In the genomic region with DNA sequence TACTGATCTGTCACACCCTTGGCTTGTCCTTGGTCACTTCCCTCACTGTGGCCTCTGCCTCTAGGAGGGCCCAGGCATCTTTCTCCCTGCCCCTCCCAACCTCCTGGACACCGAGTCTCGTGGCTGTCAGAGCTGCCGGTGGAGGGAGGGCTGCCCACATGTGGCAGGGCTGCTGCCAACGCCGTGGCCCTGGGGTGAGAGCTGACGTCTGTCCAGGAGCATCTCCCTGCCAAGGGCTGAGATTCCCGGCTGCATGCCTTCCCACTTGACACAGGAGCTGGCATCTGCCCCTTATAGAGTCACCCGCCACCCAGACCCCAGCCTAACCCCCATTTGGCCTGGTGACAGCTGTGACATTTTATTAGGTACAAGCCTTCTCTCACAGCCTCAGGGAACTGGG, we compare ENCODE assay signal across 13 mouse cellular contexts. TPM values are rescaled to one million over a fixed set of nuclear protein-coding genes. Genes with fewer than 3 reads are reported as not detected.
DNase-seq lines count a peak whose midpoint lies in the region; ATAC-seq lines count a peak whose summit lies in the region.
"Had no signal": no experiment of that assay in that cellular context is flagged by ENCODE, and none has a peak within 500 bp of the region (broad histone marks: within the 10 kb centered on the region; RNA-seq: fewer than 3 reads in every experiment).

No protein-coding gene starts in this region.

- peak overlapping the region; percentile 10; the same call in 1 of the 2 replicates for H3K9ac ChIP-seq in heart, embryonic 13.5 days
- H3K9ac ChIP-seq: embryonic facial prominence, embryonic 12.5 days had no signal

- H3K9me3 ChIP-seq in heart, embryonic 13.5 days = no peaks in the 10 kb centered on the region
- H3K9me3 ChIP-seq: embryonic facial prominence, embryonic 12.5 days had no signal

- peak; percentile 28 to 37 for DNase-seq in kidney, postnatal 36 days
- DNase-seq in kidney, postnatal 14 days = no peak
- DNase-seq in NIH3T3 (ENCODE audit: low read depth) = peak; percentile 24
- peak; percentile 80 for DNase-seq in gastrocnemius, adult 18-20 months (ENCODE audit: low spot score)
- no peak for DNase-seq in right cerebral cortex, postnatal 36 days (ENCODE audit: low spot score in 2 of 2)
- DNase-seq in thymus, adult 18-20 months = no peak
- DNase-seq: cerebellum, adult 11 months; thymus, postnatal 14 days had no signal

- ATAC-seq in heart, embryonic 13.5 days (ENCODE audit: extremely low read depth, insufficient number of reproducible peaks, low FRiP score, low TSS enrichment) = no peak
- no peak for ATAC-seq in megakaryocyte-erythroid progenitor cell, adult 5-6 weeks (replicated peaks; ENCODE audit: low FRiP score, low TSS enrichment, poor library complexity, severe bottlenecking)
- ATAC-seq: activated CD4-positive, CD25-positive, alpha-beta regulatory T cell, adult 4 months had no signal

- no peak overlapping the region for H3K4me3 ChIP-seq in heart, embryonic 13.5 days
- H3K4me3 ChIP-seq: embryonic facial prominence, embryonic 12.5 days had no signal

- peak overlapping the region; percentile 45 for H3K27ac ChIP-seq in heart, embryonic 13.5 days (replicated peaks)
- H3K27ac ChIP-seq: embryonic facial prominence, embryonic 12.5 days; kidney, postnatal 0 days had no signal

- no peaks in the 10 kb centered on the region for H3K36me3 ChIP-seq in heart, embryonic 13.5 days
- H3K36me3 ChIP-seq: embryonic facial prominence, embryonic 12.5 days had no signal

- H3K4me2 ChIP-seq in heart, embryonic 13.5 days = no peak overlapping the region
- H3K4me2 ChIP-seq: embryonic facial prominence, embryonic 12.5 days had no signal

- peaks cover 34% of the 10 kb centered on the region for H3K4me1 ChIP-seq in heart, embryonic 13.5 days
- H3K4me1 ChIP-seq: embryonic facial prominence, embryonic 12.5 days had no signal

- whole genome bisulfite sequencing in heart, embryonic 13.5 days = 32% methylated on average over 8 of the region's 8 CpGs

- H3K27me3 ChIP-seq in heart, embryonic 13.5 days (replicated peaks) = peaks cover 28% of the 10 kb centered on the region
- H3K27me3 ChIP-seq: embryonic facial prominence, embryonic 12.5 days had no signal

RNA-seq across cellular contexts. Expression of a gene that starts 34.6 kb away (rescaled TPM):
- 1 to 10 TPM; 1.6 TPM for total RNA-seq in gastrocnemius, adult 18-20 months (2021)
- polyA plus RNA-seq in heart, embryonic 13.5 days (2015; fragmentation: Nextera tagmentation; extraction: Ambion mirVana) = 11.8 and 12.4 TPM in 2 replicates
- total RNA-seq in megakaryocyte-erythroid progenitor cell, adult 5-6 weeks (2014; fragmentation: Nextera tagmentation) = 8.2 and 11.1 TPM in 2 replicates
- 4.4 and 5.1 TPM in 2 replicates for total RNA-seq in megakaryocyte-erythroid progenitor cell, adult 5-6 weeks (2017)

Comparison
In these comparisons a context has a peak if more than half of its experiments do, and no peak if none do; other contexts are left out.
1. DNase-seq: peak in kidney, postnatal 36 days (2 of 2), NIH3T3 (single experiment) and gastrocnemius, adult 18-20 months (single experiment); none in kidney, postnatal 14 days (single experiment), right cerebral cortex, postnatal 36 days (0 of 2) and thymus, adult 18-20 months (0 of 2).